Mouse (Mus musculus) cerebellum, postnatal 36 days (tissue): ENCODE measurements around the gene Rab4b.

Source experiments
- DNase-seq, 2 experiments: peaks; one replicate each; pipeline ENCODE4 v3.0.0; 2021 to 2022; ENCODE audit warnings: mixed read lengths in 2 of 2

Gene Rab4b

GRCm38 (mm10) chr7:27159256-27159655, 19.4 kb downstream of the Rab4b start:
- DNase-seq = no peak

- no peak for DNase-seq
Measured at GRCm38 (mm10) chr7:27158171-27158570, 20.5 kb downstream of the Rab4b start.

GRCm38 (mm10) chr7:27156005-27156404, 22.7 kb downstream of the Rab4b start:
- DNase-seq = no peak

GRCm38 (mm10) chr7:27153205-27153764, 25.4 kb downstream of the Rab4b start, which contains the start of gene Cyp2t4:
Gene Cyp2t4, plus strand, starts transcription at chr7:27153714.
- peak in 1 of 2 experiments; percentile 39 for DNase-seq

GRCm38 (mm10) chr7:27136410-27136996, 42.2 kb downstream of the Rab4b start:
- DNase-seq = no peak

GRCm38 (mm10) chr7:27133757-27134156, 44.9 kb downstream of the Rab4b start:
- DNase-seq = no peak

GRCm38 (mm10) chr7:27133156-27133555, 45.5 kb downstream of the Rab4b start:
- DNase-seq = no peak

- peak; percentile 68 to 69 for DNase-seq
Measured at GRCm38 (mm10) chr7:27132588-27132987, 46.1 kb downstream of the Rab4b start.

GRCm38 (mm10) chr7:27131387-27131786, 47.3 kb downstream of the Rab4b start:
- no peak for DNase-seq

GRCm38 (mm10) chr7:27130521-27131370, 48.0 kb downstream of the Rab4b start:
- no peak for DNase-seq

- no peak for DNase-seq
Measured at GRCm38 (mm10) chr7:27129811-27130210, 48.9 kb downstream of the Rab4b start.

GRCm38 (mm10) chr7:27128946-27129345, 49.8 kb downstream of the Rab4b start:
- DNase-seq = no peak

GRCm38 (mm10) chr7:27128162-27128561, 50.5 kb downstream of the Rab4b start:
- peak in 1 of 2 experiments; percentile 9 for DNase-seq

- no peak for DNase-seq
Measured at GRCm38 (mm10) chr7:27124969-27125368, 53.7 kb downstream of the Rab4b start.

- no peak for DNase-seq
Measured at GRCm38 (mm10) chr7:27124305-27124832, 54.3 kb downstream of the Rab4b start.

GRCm38 (mm10) chr7:27119676-27120075, 59.0 kb downstream of the Rab4b start, which contains the start of gene Cyp2f2:
Gene Cyp2f2, plus strand, starts transcription at chr7:27119909.
- no peak for DNase-seq
